Comparison of ENCODE assay signal across 10 mouse cellular contexts in the genomic region with DNA sequence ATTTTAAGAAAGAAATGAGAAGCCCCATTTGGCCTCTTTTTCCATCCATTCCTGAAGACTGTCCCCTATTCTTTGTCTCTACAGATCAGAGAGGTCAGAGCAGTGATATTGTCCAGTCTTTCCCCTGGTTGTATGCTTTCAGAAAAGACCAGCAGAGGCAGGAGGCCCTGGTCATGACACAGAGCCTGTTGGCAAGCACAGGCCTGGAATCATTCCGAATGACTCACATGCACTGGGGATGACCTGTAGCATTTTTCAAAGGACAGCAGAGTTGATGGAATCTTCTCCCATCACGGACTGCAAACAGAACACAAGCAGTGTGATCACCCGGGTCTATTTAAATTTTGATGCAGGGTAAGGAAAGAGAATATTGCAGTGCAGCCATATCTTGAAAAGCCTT. TPM values are rescaled to one million over a fixed set of nuclear protein-coding genes. Genes with fewer than 3 reads are reported as not detected.
DNase-seq lines count a peak whose midpoint lies in the region; ATAC-seq lines count a peak whose summit lies in the region.
"Had no signal": no experiment of that assay in that cellular context is flagged by ENCODE, and none has a peak within 500 bp of the region (broad histone marks: within the 10 kb centered on the region; RNA-seq: fewer than 3 reads in every experiment).

No protein-coding gene starts in this region.

- ATAC-seq in midbrain, embryonic 16.5 days: no peak
- ATAC-seq in activated CD4-positive, CD25-positive, alpha-beta regulatory T cell, adult 4 months: no peak
- ATAC-seq: forebrain, embryonic 15.5 days had no signal

- H3K4me1 ChIP-seq in midbrain, embryonic 16.5 days (ENCODE audit: control insufficient read depth, insufficient read depth, low read length): no peaks in the 10 kb centered on the region
- H3K4me1 ChIP-seq: forebrain, embryonic 15.5 days had no signal

- intact Hi-C loops in heart, postnatal 10 days (cut with DNase I): no loop called here

- H3K4me3 ChIP-seq in midbrain, embryonic 16.5 days (ENCODE audit: low read depth, low read length): no peak overlapping the region
- H3K4me3 ChIP-seq: forebrain, embryonic 15.5 days had no signal

- no peak overlapping the region for H3K9ac ChIP-seq in midbrain, embryonic 16.5 days (ENCODE audit: low read depth, low read length)
- H3K9ac ChIP-seq: forebrain, embryonic 15.5 days had no signal

- H3K36me3 ChIP-seq in midbrain, embryonic 16.5 days (ENCODE audit: control insufficient read depth, insufficient read depth, low read length): no peaks in the 10 kb centered on the region
- H3K36me3 ChIP-seq: forebrain, embryonic 15.5 days had no signal

- no peaks in the 10 kb centered on the region for H3K9me3 ChIP-seq in midbrain, embryonic 16.5 days (replicated peaks; ENCODE audit: control insufficient read depth, low read length, poor library complexity, severe bottlenecking)
- H3K9me3 ChIP-seq: forebrain, embryonic 15.5 days had no signal

- DNase-seq in urinary bladder, postnatal 25 days (ENCODE audit: low spot score): peak; percentile 49
- no peak for DNase-seq in urinary bladder, postnatal 10 days (ENCODE audit: low spot score)
- DNase-seq in adrenal gland, postnatal 36 days: peak; percentile 81 to 85
- peak; percentile 63 for DNase-seq in heart, postnatal 10 days
- DNase-seq in layer of hippocampus, adult 8-10 months (ENCODE audit: low spot score in 2 of 2): no peak
- DNase-seq: embryo, embryonic 11 days; layer of hippocampus, adult 9-11 months had no signal

- H3K4me2 ChIP-seq in midbrain, embryonic 16.5 days (ENCODE audit: low read length): no peak overlapping the region
- H3K4me2 ChIP-seq: forebrain, embryonic 15.5 days had no signal

- 67% methylated on average over 3 of the region's 3 CpGs for WGBS in midbrain, embryonic 16.5 days

- no peak overlapping the region for H3K27ac ChIP-seq in midbrain, embryonic 16.5 days (ENCODE audit: low read length)
- H3K27ac ChIP-seq: forebrain, embryonic 15.5 days had no signal

- no peaks in the 10 kb centered on the region for H3K27me3 ChIP-seq in midbrain, embryonic 16.5 days (ENCODE audit: control insufficient read depth, insufficient read depth, low read depth, low read length)
- H3K27me3 ChIP-seq: forebrain, embryonic 15.5 days had no signal

RNA-seq across cellular contexts. Expression of gene Nxt1, which starts 50.2 kb away (rescaled TPM):
- total RNA-seq in adrenal gland, postnatal 36 days (2021): 10 to 100 TPM; 18.5 to 18.8 TPM
- total RNA-seq in heart, postnatal 10 days (2021): 10 to 100 TPM in 1 of 2 experiments, 1 to 10 TPM in 1; 9.4 to 14.2 TPM
- polyA plus RNA-seq in midbrain, embryonic 16.5 days (2015; fragmentation: Nextera tagmentation; extraction: Ambion mirVana): 36.8 and 43.5 TPM in 2 replicates
- 10 to 100 TPM; 55.2 to 64.6 TPM for polyA plus RNA-seq in activated CD4-positive, CD25-positive, alpha-beta regulatory T cell, adult 4 months (2017; shearing (Covaris generic))
- 10 to 100 TPM; 13.0 to 16.3 (median 14.9) TPM for total RNA-seq in layer of hippocampus, adult 8-10 months (2022)

RNA-seq across cellular contexts. Expression of gene Gzf1, which starts 58.6 kb away (rescaled TPM):
- 10 to 100 TPM; 27.8 to 34.8 TPM for total RNA-seq in adrenal gland, postnatal 36 days (2021)
- total RNA-seq in heart, postnatal 10 days (2021): 10 to 100 TPM; 21.5 to 22.2 TPM
- 15.8 and 16.1 TPM in 2 replicates for polyA plus RNA-seq in midbrain, embryonic 16.5 days (2015; fragmentation: Nextera tagmentation; extraction: Ambion mirVana)
- 10 to 100 TPM; 11.1 to 12.3 TPM for polyA plus RNA-seq in activated CD4-positive, CD25-positive, alpha-beta regulatory T cell, adult 4 months (2017; shearing (Covaris generic))
- total RNA-seq in layer of hippocampus, adult 8-10 months (2022): 10 to 100 TPM; 28.9 to 34.5 (median 32.9) TPM

Comparison
In these comparisons a context has a peak if more than half of its experiments do, and no peak if none do; other contexts are left out.
1. DNase-seq: peak in urinary bladder, postnatal 25 days (single experiment), adrenal gland, postnatal 36 days (2 of 2) and heart, postnatal 10 days (2 of 2); none in urinary bladder, postnatal 10 days (single experiment) and layer of hippocampus, adult 8-10 months (0 of 2).